In genomic region chr4:31381069-31381969, GRCm38 (mm10) we compare ENCODE assay signal across 27 mouse cellular contexts.
"Had no signal": no experiment of that assay in that cellular context is flagged by ENCODE, and none has a peak within 500 bp of the region (broad histone marks: within the 10 kb centered on the region; RNA-seq: fewer than 3 reads in every experiment).

No protein-coding gene starts in this region.

- H3K4me2 ChIP-seq: heart, embryonic 12.5 days; hindbrain, embryonic 12.5 days; hindbrain, embryonic 14.5 days; intestine, embryonic 15.5 days; limb, embryonic 13.5 days; limb, embryonic 15.5 days; liver, embryonic 12.5 days had no signal

- H3K9me3 ChIP-seq: heart, embryonic 10.5 days; heart, embryonic 12.5 days; hindbrain, embryonic 10.5 days; hindbrain, embryonic 12.5 days; intestine, embryonic 15.5 days; limb, embryonic 13.5 days; limb, embryonic 15.5 days; liver, embryonic 12.5 days had no signal

- H3K27me3 ChIP-seq: heart, embryonic 12.5 days; hindbrain, embryonic 12.5 days; intestine, embryonic 15.5 days; limb, embryonic 13.5 days; limb, embryonic 15.5 days; liver, embryonic 12.5 days had no signal

- H3K36me3 ChIP-seq: heart, embryonic 10.5 days; heart, embryonic 12.5 days; hindbrain, embryonic 10.5 days; hindbrain, embryonic 12.5 days; intestine, embryonic 15.5 days; limb, embryonic 13.5 days; limb, embryonic 15.5 days; liver, embryonic 12.5 days had no signal

- H3K9ac ChIP-seq: heart, embryonic 12.5 days; hindbrain, embryonic 12.5 days; hindbrain, embryonic 14.5 days; intestine, embryonic 15.5 days; limb, embryonic 13.5 days; limb, embryonic 15.5 days; liver, embryonic 12.5 days; liver, embryonic 14.5 days had no signal

- DNase-seq: gastrocnemius, adult 2 months; gastrocnemius, postnatal 10 days; gastrocnemius, postnatal 25 days; heart, adult 18-20 months; heart, postnatal 10 days; heart, postnatal 4 days; kidney, adult 18-20 months; kidney, adult 8-10 months; kidney, postnatal 10 days; kidney, postnatal 25 days; kidney, postnatal 4 days; left cerebral cortex, postnatal 4 days had no signal

- H3K4me3 ChIP-seq: gastrocnemius, adult 2 months; heart, embryonic 10.5 days; heart, embryonic 12.5 days; hindbrain, embryonic 10.5 days; hindbrain, embryonic 12.5 days; intestine, embryonic 15.5 days; layer of hippocampus, adult 2 months; left cerebral cortex, adult 2 months; limb, embryonic 13.5 days; limb, embryonic 15.5 days; liver, embryonic 12.5 days had no signal

- H3K4me1 ChIP-seq: heart, embryonic 10.5 days; heart, embryonic 12.5 days; hindbrain, embryonic 10.5 days; hindbrain, embryonic 12.5 days; intestine, embryonic 15.5 days; limb, embryonic 13.5 days; limb, embryonic 15.5 days; liver, embryonic 12.5 days had no signal

- H3K27ac ChIP-seq: gastrocnemius, adult 2 months; heart, embryonic 10.5 days; hindbrain, embryonic 10.5 days; hindbrain, embryonic 12.5 days; hindbrain, embryonic 14.5 days; intestine, embryonic 15.5 days; layer of hippocampus, adult 2 months; left cerebral cortex, adult 2 months; limb, embryonic 13.5 days; limb, embryonic 15.5 days; liver, embryonic 12.5 days; liver, embryonic 14.5 days had no signal

- ATAC-seq: hindbrain, embryonic 16.5 days; inflammation-experienced regulatory T-cells, adult 6 months; intestine, embryonic 15.5 days; intestine, postnatal 0 days; liver, embryonic 12.5 days had no signal
